Mouse (Mus musculus) embryonic fibroblast, embryonic 13.5 days (primary cell): ENCODE data around the gene Acox1.

Source experiments
- CTCF ChIP-seq: IDR thresholded peaks from 2 replicates; pipeline ENCODE4 v1.5.1; 2011; ENCODE audit warnings: mild to moderate bottlenecking, control low read depth, low read length, moderate library complexity, borderline replicate concordance; ENCODE audit not compliant: insufficient read depth
- POLR2A ChIP-seq: IDR thresholded peaks from 2 replicates; pipeline ENCODE4 v1.6.1; 2011; ENCODE audit warnings: low read depth, mild to moderate bottlenecking, control low read depth, low read length, moderate library complexity

- TF ChIP-seq POLR2A (peak; percentile 91), CTCF (no peak)
Observed at GRCm38 (mm10) chr11:116198639-116199531, at the start of gene Acox1, which contains the start of gene Ten1.
